Mouse (Mus musculus): ENCODE data around the gene Sash3. TPM values are rescaled to one million over a fixed set of nuclear protein-coding genes. Genes with fewer than 3 reads are reported as not detected.
"Not testable (repeated sequence)": the region's sequence is repeated elsewhere in the genome, so short reads cannot be mapped to it uniquely, and the experiment has no call there.

The Sash3 gene
- polyA plus RNA-seq, 1 experiment: 100 TPM

DNA sequence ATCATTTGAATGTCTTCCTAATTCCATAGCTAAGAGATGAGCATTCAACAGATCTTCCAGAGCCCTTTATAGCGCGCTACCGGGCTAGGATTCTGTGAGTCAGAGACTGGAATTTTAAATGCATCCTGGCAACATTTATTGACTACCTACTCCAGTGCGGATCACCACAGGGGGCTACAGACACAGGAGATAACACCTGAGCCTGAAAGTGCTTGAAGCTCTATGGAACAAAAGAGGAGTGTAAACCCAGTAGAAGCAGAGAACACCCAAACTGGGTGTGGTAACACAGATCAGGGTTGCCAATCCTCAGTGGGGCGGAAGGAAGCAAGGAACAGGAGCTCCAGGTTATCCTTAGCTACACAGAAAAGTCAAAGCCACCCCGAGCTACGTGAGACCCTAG is 56.2 kb downstream of the Sash3 start:
- WGBS: 92% methylated on average over 7 of the region's 7 CpGs
- H3K27ac ChIP-seq (ENCODE audit: insufficient read depth, low read length): no peak overlapping the region
- no peaks in the 10 kb centered on the region for H3K27me3 ChIP-seq (ENCODE audit: control insufficient read depth, insufficient read depth, low read length)
- no peak overlapping the region for H3K4me3 ChIP-seq (ENCODE audit: extremely low read depth, insufficient read depth, insufficient read length)
- no peak for DNase-seq (ENCODE audit: low read depth in 1 of 2, low spot score in 2 of 2)
- H3K36me3 ChIP-seq (ENCODE audit: control insufficient read depth, insufficient read depth, low read length): peaks cover 1% of the 10 kb centered on the region; the same call in 1 of the 2 replicates
- H3K4me1 ChIP-seq (ENCODE audit: control insufficient read depth, insufficient read depth, insufficient read length): no peaks in the 10 kb centered on the region
- no peak for TF ChIP-seq POLR2A (IDR thresholded peaks at IDR 0.05; ENCODE audit: low read depth, low read length)
- no peak for TF ChIP-seq CTCF (IDR thresholded peaks at IDR 0.05; ENCODE audit: extremely low read depth, insufficient read depth, insufficient read length, insufficient replicate concordance)

- no peaks in the 10 kb centered on the region; the same call in 1 of the 2 replicates for H3K4me1 ChIP-seq (ENCODE audit: control insufficient read depth, insufficient read depth, insufficient read length)
- peaks cover 1% of the 10 kb centered on the region; the same call in 1 of the 2 replicates for H3K36me3 ChIP-seq (ENCODE audit: control insufficient read depth, insufficient read depth, low read length)
- H3K27me3 ChIP-seq (ENCODE audit: control insufficient read depth, insufficient read depth, low read length): no peaks in the 10 kb centered on the region
- WGBS: 85% methylated on average over 4 of the region's 4 CpGs
- H3K27ac ChIP-seq (ENCODE audit: insufficient read depth, low read length): no peak overlapping the region
- TF ChIP-seq POLR2A (IDR thresholded peaks at IDR 0.05; ENCODE audit: low read depth, low read length) (no peak), CTCF (IDR thresholded peaks at IDR 0.05; ENCODE audit: extremely low read depth, insufficient read depth, insufficient read length, insufficient replicate concordance) (no peak)
- no peak overlapping the region for H3K4me3 ChIP-seq (ENCODE audit: extremely low read depth, insufficient read depth, insufficient read length)
- DNase-seq (ENCODE audit: low read depth in 1 of 2, low spot score in 2 of 2): no peak
Observed at GRCm38 (mm10) chrX:48202995-48203394, 56.8 kb downstream of the Sash3 start.

GRCm38 (mm10) chrX:48203763-48204162 is 57.5 kb downstream of the Sash3 start:
- no peak for TF ChIP-seq POLR2A (IDR thresholded peaks at IDR 0.05; ENCODE audit: low read depth, low read length)
- no peak for TF ChIP-seq CTCF (IDR thresholded peaks at IDR 0.05; ENCODE audit: extremely low read depth, insufficient read depth, insufficient read length, insufficient replicate concordance)
- H3K4me1 ChIP-seq (ENCODE audit: control insufficient read depth, insufficient read depth, insufficient read length): no peaks in the 10 kb centered on the region; the same call in 1 of the 2 replicates
- no peak overlapping the region for H3K4me3 ChIP-seq (ENCODE audit: extremely low read depth, insufficient read depth, insufficient read length)
- H3K27me3 ChIP-seq (ENCODE audit: control insufficient read depth, insufficient read depth, low read length): no peaks in the 10 kb centered on the region; the same call in 1 of the 2 replicates
- peaks cover 1% of the 10 kb centered on the region; the same call in 1 of the 2 replicates for H3K36me3 ChIP-seq (ENCODE audit: control insufficient read depth, insufficient read depth, low read length)
- H3K27ac ChIP-seq (ENCODE audit: insufficient read depth, low read length): no peak overlapping the region
- no peak for DNase-seq (ENCODE audit: low read depth in 1 of 2, low spot score in 2 of 2)
- 79% methylated on average over 7 of the region's 7 CpGs for WGBS

DNA sequence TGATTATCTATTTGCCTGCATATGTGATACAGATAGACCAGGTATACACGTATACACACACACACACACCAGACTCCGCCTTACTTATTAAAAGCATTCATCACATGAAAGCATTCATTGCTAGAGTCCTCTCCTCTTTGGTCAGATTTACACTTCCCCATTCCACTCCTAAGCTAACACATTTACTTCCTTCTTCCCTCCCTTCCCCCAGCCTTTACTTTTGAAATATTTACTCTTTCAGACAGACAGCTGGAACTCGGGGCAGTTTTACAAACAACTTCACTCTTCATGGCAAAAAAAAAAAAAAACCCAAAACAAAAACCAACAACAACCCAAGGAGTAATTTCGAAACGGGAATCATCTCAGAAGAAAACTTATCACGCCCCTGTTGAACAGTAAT is 58.2 kb downstream of the Sash3 start:
- no peak overlapping the region; the same call in 1 of the 2 replicates for H3K27ac ChIP-seq (ENCODE audit: insufficient read depth, low read length)
- peaks cover 1% of the 10 kb centered on the region; the same call in 1 of the 2 replicates for H3K36me3 ChIP-seq (ENCODE audit: control insufficient read depth, insufficient read depth, low read length)
- H3K4me3 ChIP-seq (ENCODE audit: extremely low read depth, insufficient read depth, insufficient read length): no peak overlapping the region
- no peaks in the 10 kb centered on the region; the same call in 1 of the 2 replicates for H3K27me3 ChIP-seq (ENCODE audit: control insufficient read depth, insufficient read depth, low read length)
- TF ChIP-seq CTCF (IDR thresholded peaks at IDR 0.05; ENCODE audit: extremely low read depth, insufficient read depth, insufficient read length, insufficient replicate concordance) (no peak), POLR2A (IDR thresholded peaks at IDR 0.05; ENCODE audit: low read depth, low read length) (no peak)
- no peaks in the 10 kb centered on the region; the same call in 1 of the 2 replicates for H3K4me1 ChIP-seq (ENCODE audit: control insufficient read depth, insufficient read depth, insufficient read length)
- 53% methylated on average over 6 of the region's 6 CpGs for WGBS
- no peak for DNase-seq (ENCODE audit: low read depth in 1 of 2, low spot score in 2 of 2)

DNA sequence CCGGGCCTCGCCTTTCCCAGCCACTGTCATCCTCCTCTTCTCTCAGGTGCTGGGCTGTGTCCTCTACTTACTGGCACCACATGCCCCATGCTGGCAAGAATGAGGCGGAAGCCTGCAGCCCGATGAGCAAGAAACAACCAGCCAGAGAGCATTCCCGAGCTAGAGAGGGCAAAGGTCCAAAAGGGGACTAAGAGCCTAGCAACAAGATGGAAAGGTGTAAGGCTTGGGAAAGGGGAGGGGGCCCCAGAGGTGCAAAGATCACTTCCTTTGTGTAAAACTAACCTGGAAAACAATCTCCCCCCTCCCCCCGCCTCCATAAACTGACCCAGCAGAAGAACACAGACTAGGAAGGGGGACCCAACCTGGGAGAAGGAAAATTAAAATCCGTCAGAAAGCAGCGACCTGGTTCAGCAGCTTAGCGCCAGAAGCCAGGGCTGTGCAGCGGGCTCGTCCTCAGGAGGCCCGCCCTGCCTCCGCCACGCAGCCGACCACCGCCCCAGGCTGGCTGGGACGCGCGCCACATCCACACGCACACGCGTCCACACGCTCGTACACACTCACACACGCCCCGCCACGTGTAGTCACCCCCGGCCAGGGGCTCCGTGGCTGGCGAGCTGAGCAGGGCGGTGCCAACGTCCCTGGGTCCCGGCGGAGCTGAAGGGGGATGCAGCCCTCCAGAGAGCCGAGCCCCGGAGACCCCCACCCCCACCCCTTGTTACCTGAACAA is 61.7 kb downstream of the Sash3 start:
- H3K36me3 ChIP-seq (ENCODE audit: control insufficient read depth, insufficient read depth, low read length): 0 out of 2 replicates have a peak, but pooled peaks cover 1% of the 10 kb centered on the region
- no peaks in the 10 kb centered on the region; the same call in 1 of the 2 replicates for H3K27me3 ChIP-seq (ENCODE audit: control insufficient read depth, insufficient read depth, low read length)
- no peak for DNase-seq (ENCODE audit: low read depth in 1 of 2, low spot score in 2 of 2)
- TF ChIP-seq POLR2A (IDR thresholded peaks at IDR 0.05; ENCODE audit: low read depth, low read length): no peak
- WGBS: 22% methylated on average over 36 of the region's 36 CpGs
- no peaks in the 10 kb centered on the region; the same call in 1 of the 2 replicates for H3K4me1 ChIP-seq (ENCODE audit: control insufficient read depth, insufficient read depth, insufficient read length)
- peak overlapping the region; percentile 65 for H3K27ac ChIP-seq (ENCODE audit: insufficient read depth, low read length)
- peak overlapping the region; percentile 78 for H3K4me3 ChIP-seq (ENCODE audit: extremely low read depth, insufficient read depth, insufficient read length)

GRCm38 (mm10) chrX:48208519-48209185 is 62.4 kb downstream of the Sash3 start, which contains the start of gene Zdhhc9:
TSS of gene Zdhhc9 (minus strand) at chrX:48208878.
- whole genome bisulfite sequencing: 28% methylated on average over 34 of the region's 34 CpGs
- no peaks in the 10 kb centered on the region; the same call in 1 of the 2 replicates for H3K4me1 ChIP-seq (ENCODE audit: control insufficient read depth, insufficient read depth, insufficient read length)
- peak; percentile 81 for DNase-seq (ENCODE audit: low read depth in 1 of 2, low spot score in 2 of 2)
- H3K36me3 ChIP-seq (ENCODE audit: control insufficient read depth, insufficient read depth, low read length): 0 out of 2 replicates have a peak, but pooled peaks cover 1% of the 10 kb centered on the region
- no peak for TF ChIP-seq CTCF (IDR thresholded peaks at IDR 0.05; ENCODE audit: extremely low read depth, insufficient read depth, insufficient read length, insufficient replicate concordance)
- TF ChIP-seq POLR2A (IDR thresholded peaks at IDR 0.05; ENCODE audit: low read depth, low read length): peak; percentile 17; the same call in 1 of the 2 replicates
- peak within 1 kb of the TSS; percentile 78 for H3K4me3 ChIP-seq (ENCODE audit: extremely low read depth, insufficient read depth, insufficient read length)
- H3K27ac ChIP-seq (ENCODE audit: insufficient read depth, low read length): peak within 1 kb of the TSS; percentile 89
- H3K27me3 ChIP-seq (ENCODE audit: control insufficient read depth, insufficient read depth, low read length): no peaks in the 10 kb centered on the region; the same call in 1 of the 2 replicates

DNA sequence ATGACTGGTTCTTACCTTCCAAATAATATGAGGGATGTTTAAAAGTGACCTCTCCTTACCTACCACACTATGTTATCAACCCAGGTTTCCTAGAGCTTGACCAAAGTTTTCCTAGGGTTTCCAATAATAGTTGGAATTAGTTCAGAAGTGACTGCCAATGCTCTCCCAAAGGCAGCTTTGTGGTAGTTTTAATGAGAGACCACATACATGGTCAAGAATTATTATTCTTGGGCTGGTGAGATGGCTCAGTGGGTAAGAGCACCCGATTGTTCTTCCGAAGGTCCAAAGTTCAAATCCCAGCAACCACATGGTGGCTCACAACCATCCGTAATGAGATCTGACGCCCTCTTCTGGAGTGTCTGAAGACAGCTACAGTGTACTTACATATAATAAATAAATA is 63.5 kb downstream of the Sash3 start:
- not testable (repeated sequence) for H3K4me1 ChIP-seq (ENCODE audit: control insufficient read depth, insufficient read depth, insufficient read length); H3K36me3 ChIP-seq (ENCODE audit: control insufficient read depth, insufficient read depth, low read length); H3K27me3 ChIP-seq (ENCODE audit: control insufficient read depth, insufficient read depth, low read length); DNase-seq (ENCODE audit: low read depth in 1 of 2, low spot score in 2 of 2); H3K4me3 ChIP-seq (ENCODE audit: extremely low read depth, insufficient read depth, insufficient read length); H3K27ac ChIP-seq (ENCODE audit: insufficient read depth, low read length)
- WGBS: 94% methylated on average over 4 of the region's 4 CpGs

Other genes with a start within 250 kb of the Sash3 start
- gene Ocrl, start 234.0 kb upstream of the Sash3 start, polyA plus RNA-seq (2012; rRNA removed): 3.4 and 4.0 TPM in 2 replicates
- gene Apln, start 111.6 kb upstream of the Sash3 start, polyA plus RNA-seq (2012; rRNA removed): 0.33 and 0.34 TPM in 2 replicates
- 0.05 and 0.08 TPM in 2 replicates for gene Xpnpep2, start 37.7 kb upstream of the Sash3 start, polyA plus RNA-seq (2012; rRNA removed)
- gene Zdhhc9, start 62.4 kb downstream of the Sash3 start, polyA plus RNA-seq (2012; rRNA removed): 9.7 and 11.2 TPM in 2 replicates
- gene Utp14a, start 110.4 kb downstream of the Sash3 start, polyA plus RNA-seq (2012; rRNA removed): 2.1 and 2.4 TPM in 2 replicates
- gene Bcorl1, start 194.9 kb downstream of the Sash3 start, polyA plus RNA-seq (2012; rRNA removed): 3.1 and 3.4 TPM in 2 replicates